Mouse (Mus musculus) intestine, postnatal 0 days (tissue): ENCODE measurements around the gene Slc35e3. TPM values are rescaled to one million over a fixed set of nuclear protein-coding genes. Genes with fewer than 3 reads are reported as not detected.

Experiments used
- ATAC-seq: fragments of 200-750 bp; cut with Nextera tagmentation; 2 replicates; pipeline ENCODE4 v1.8.0; 2017; ENCODE audit warnings: mild to moderate bottlenecking, moderate TSS enrichment, moderate library complexity
- H3K27ac ChIP-seq: fragments of 300-500 bp; sonication (generic); 2 replicates; pipeline ENCODE4 v1.5.1; 2014; ENCODE audit warnings: mild to moderate bottlenecking, low read depth, low read length, moderate library complexity
- H3K27me3 ChIP-seq: fragments of 300-500 bp; sonication (generic); replicated peaks from 2 replicates; pipeline ENCODE4 v1.6.1; 2014; ENCODE audit warnings: low read length, mixed read lengths; ENCODE audit not compliant: control insufficient read depth, insufficient read depth
- H3K36me3 ChIP-seq: fragments of 300-500 bp; sonication (generic); 2 replicates; pipeline ENCODE4 v1.6.1; 2014; ENCODE audit warnings: mild to moderate bottlenecking, moderate library complexity; ENCODE audit not compliant: control insufficient read depth, insufficient read depth
- H3K4me1 ChIP-seq: fragments of 300-500 bp; sonication (generic); replicated peaks from 2 replicates; pipeline ENCODE4 v1.6.1; 2014; ENCODE audit warnings: antibody characterized with exemption, low read length, mixed read lengths; ENCODE audit not compliant: control insufficient read depth, insufficient read depth
- H3K4me2 ChIP-seq: fragments of 300-500 bp; sonication (generic); replicated peaks from 2 replicates; pipeline ENCODE4 v1.6.1; 2014; ENCODE audit warnings: low read depth, mild to moderate bottlenecking, moderate library complexity
- H3K4me3 ChIP-seq: fragments of 300-500 bp; sonication (generic); 2 replicates; pipeline ENCODE4 v1.5.1; 2014; ENCODE audit warnings: low read depth, low read length
- H3K9ac ChIP-seq: fragments of 300-500 bp; sonication (generic); 2 replicates; pipeline ENCODE4 v1.6.1; 2014; ENCODE audit warnings: mild to moderate bottlenecking, low read depth, low read length
- H3K9me3 ChIP-seq: fragments of 300-500 bp; sonication (generic); 2 replicates; pipeline ENCODE4 v1.6.1; 2016; ENCODE audit warnings: mixed run types; ENCODE audit not compliant: control insufficient read depth
- CTCF ChIP-seq: sonication (generic); IDR thresholded peaks from 2 replicates; pipeline ENCODE4 v1.5.1; 2016; ENCODE audit warnings: low read depth, mild to moderate bottlenecking, control low read depth, antibody characterized with exemption, moderate library complexity
- WGBS: fragments of 180-500 bp; shearing (Covaris S2); extraction: QIAGEN DNeasy Blood & Tissue Kit; methylation state at CpG from one replicate; pipeline ENCODE4 v1.1.7; 2014; 5-methylcytosine and 5-hydroxymethylcytosine counted together
- polyA plus RNA-seq: library from polyadenylated mRNA; unstranded; fragments of >200 nt; fragmentation: Nextera tagmentation; extraction: Ambion mirVana; gene quantifications from 2 replicates; pipeline ENCODE4 v1.2.1, GENCODE M21; 2015

The Slc35e3 gene
- polyA plus RNA-seq, 1 experiment from 2014 or later, result 13.5 TPM

- H3K9me3 ChIP-seq, result no peaks in the 10 kb centered on the region
- peaks cover 76% of the 10 kb centered on the region for H3K36me3 ChIP-seq
- H3K4me2 ChIP-seq, result no peak overlapping the region
- H3K4me3 ChIP-seq, result no peak overlapping the region
- WGBS, result 95% methylated on average over 22 of the region's 22 CpGs
- no peaks in the 10 kb centered on the region for H3K27me3 ChIP-seq
- no peak overlapping the region for H3K27ac ChIP-seq
- no peak for ATAC-seq
- no peaks in the 10 kb centered on the region for H3K4me1 ChIP-seq
- TF ChIP-seq CTCF, result no peak
- no peak overlapping the region for H3K9ac ChIP-seq
Measured at GRCm38 (mm10) chr10:117774011-117774816, 28.0 kb upstream of the Slc35e3 start.

DNA sequence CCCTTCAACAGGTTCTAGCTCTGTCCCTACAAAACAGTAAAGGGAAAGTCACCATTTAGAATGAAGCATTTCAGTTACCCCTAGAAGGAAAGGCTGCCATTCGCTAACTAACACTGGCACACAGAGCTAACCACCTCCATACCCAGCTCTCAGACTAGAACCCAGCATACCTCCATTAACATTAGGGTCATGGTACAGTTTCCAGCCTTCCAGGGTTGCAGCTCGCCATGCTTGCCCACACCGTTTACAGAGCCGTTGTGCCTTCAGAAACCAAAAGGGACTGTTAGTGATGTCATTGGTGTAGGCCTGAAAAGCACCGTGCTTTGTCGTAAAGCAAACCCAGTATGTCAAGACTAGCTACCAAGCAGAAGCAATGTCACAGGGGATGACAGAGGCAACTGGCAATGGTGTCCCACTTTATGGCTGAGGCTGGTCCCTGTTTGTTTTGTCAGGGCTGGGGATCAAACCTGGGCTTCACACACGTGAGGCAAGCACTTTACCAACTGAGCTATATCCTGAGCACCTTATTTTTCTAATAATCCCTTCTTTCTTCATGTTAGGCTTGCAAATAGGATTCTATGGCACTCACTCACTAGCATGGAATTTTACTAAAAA lies 27.0 kb upstream of the Slc35e3 start:
- Histone ChIP-seq H3K9ac (no peak overlapping the region), H3K4me2 (no peak overlapping the region), H3K4me3 (no peak overlapping the region), H3K9me3 (no peaks in the 10 kb centered on the region), H3K4me1 (no peaks in the 10 kb centered on the region), H3K27me3 (no peaks in the 10 kb centered on the region), H3K36me3 (peaks cover 71% of the 10 kb centered on the region), H3K27ac (no peak overlapping the region)
- 95% methylated on average over 7 of the region's 7 CpGs for WGBS
- TF ChIP-seq CTCF, result no peak
- ATAC-seq, result no peak

- no peak overlapping the region for H3K27ac ChIP-seq
- H3K4me1 ChIP-seq, result no peaks in the 10 kb centered on the region
- H3K27me3 ChIP-seq, result no peaks in the 10 kb centered on the region
- H3K4me3 ChIP-seq, result no peak overlapping the region
- no peak for ATAC-seq
- peaks cover 78% of the 10 kb centered on the region for H3K36me3 ChIP-seq
- H3K4me2 ChIP-seq, result no peak overlapping the region
- TF ChIP-seq CTCF, result no peak
- no peaks in the 10 kb centered on the region for H3K9me3 ChIP-seq
- 97% methylated on average over 17 of the region's 17 CpGs for WGBS
- H3K9ac ChIP-seq, result no peak overlapping the region
Measured at GRCm38 (mm10) chr10:117772364-117773105, 26.4 kb upstream of the Slc35e3 start.

DNA sequence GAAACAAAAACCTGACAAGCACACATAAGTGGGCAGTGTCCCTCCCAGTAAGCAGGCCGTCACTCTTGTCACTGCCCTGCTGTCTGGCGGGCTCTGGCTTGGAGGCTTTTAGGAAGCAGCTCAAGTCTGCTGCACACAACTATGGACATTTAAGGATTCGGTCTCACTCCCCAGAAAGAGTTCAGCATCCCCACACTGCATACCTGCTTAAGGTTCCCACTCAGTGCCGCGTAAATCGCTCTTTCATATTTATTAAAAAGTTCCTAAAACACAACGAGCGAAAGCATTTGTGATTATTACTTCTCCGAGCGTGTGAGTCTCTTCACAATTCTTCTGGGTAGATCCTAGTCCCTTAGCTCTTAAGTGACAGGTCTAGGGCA lies 25.0 kb upstream of the Slc35e3 start:
- Histone ChIP-seq H3K4me1 (no peaks in the 10 kb centered on the region), H3K9me3 (no peaks in the 10 kb centered on the region), H3K9ac (no peak overlapping the region), H3K27ac (no peak overlapping the region), H3K27me3 (no peaks in the 10 kb centered on the region), H3K36me3 (peaks cover 78% of the 10 kb centered on the region), H3K4me3 (no peak overlapping the region), H3K4me2 (no peak overlapping the region)
- no peak for TF ChIP-seq CTCF
- ATAC-seq, result no peak
- WGBS, result 94% methylated on average over 10 of the region's 10 CpGs

DNA sequence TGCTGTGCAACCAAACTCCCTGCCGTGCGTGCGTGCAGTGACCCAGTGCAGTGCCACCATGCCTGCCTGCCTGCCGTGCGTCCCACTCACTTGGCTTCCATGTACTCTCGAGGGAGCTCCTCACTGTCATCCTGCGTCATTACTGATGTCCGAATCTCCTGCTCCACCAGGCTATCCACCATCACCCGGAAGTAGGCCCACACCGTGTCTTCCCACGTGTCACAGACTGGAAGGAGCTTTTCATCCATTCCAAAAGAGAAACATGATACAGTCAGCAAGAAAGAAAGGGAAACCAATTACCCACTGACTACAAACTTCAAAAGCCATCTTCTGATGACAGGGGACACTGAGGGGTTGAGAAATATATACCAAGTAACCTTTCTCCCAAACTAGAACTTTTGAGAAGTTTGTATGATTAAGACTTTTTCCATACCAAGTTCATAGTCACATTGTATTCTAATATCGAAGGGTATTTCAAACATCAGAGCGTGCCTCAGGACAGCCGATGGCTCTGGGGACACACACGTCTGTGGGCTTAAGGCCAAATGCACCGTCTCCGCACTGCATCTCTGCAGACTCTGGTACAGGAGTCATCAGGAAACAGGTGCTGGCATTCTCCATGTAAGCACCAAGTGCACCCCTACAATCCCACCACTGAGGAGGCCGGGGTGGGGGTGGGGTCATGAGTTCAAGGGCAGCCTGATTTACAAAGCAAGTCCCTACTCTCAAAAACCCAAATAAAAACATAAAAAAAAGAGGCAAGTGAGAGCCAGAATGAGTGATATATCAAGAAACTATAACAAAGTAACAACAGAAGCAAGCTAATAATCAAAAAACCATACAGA lies 24.3 kb upstream of the Slc35e3 start:
- TF ChIP-seq CTCF, result no peak
- Histone ChIP-seq H3K27ac (no peak overlapping the region), H3K9ac (no peak overlapping the region), H3K4me3 (no peak overlapping the region), H3K27me3 (no peaks in the 10 kb centered on the region), H3K4me1 (no peaks in the 10 kb centered on the region), H3K36me3 (peaks cover 78% of the 10 kb centered on the region), H3K4me2 (no peak overlapping the region), H3K9me3 (no peaks in the 10 kb centered on the region)
- 96% methylated on average over 18 of the region's 18 CpGs for WGBS
- ATAC-seq, result no peak
